Mouse (Mus musculus): ENCODE measurements around the gene Fastkd1. TPM values are rescaled to one million over a fixed set of nuclear protein-coding genes. Genes with fewer than 3 reads are reported as not detected.
A peak's percentile ranks its signal among the peaks of the same experiment; 100 is the strongest.

Fastkd1 gene
- polyA plus RNA-seq, 1 experiment, result 4.7 TPM

GRCm38 (mm10) chr2:69722273-69722649 is 8.9 kb upstream of the Fastkd1 start, which contains the start of gene Ppig:
TSS of gene Ppig (plus strand) at chr2:69722545.
- Histone ChIP-seq H3K4me3 (ENCODE audit: insufficient read depth, poor library complexity, severe bottlenecking) (peak within 1 kb of the TSS; percentile 92), H3K79me3 (ENCODE audit: low read depth) (peaks cover 37% of the 10 kb centered on the region), H3ac (ENCODE audit: control insufficient read depth, insufficient read length, low read depth) (peak within 1 kb of the TSS; percentile 95), H3K36me3 (ENCODE audit: control insufficient read depth, insufficient read depth) (peaks cover 11% of the 10 kb centered on the region), H3K79me2 (ENCODE audit: control insufficient read depth, insufficient read depth) (peaks cover 46% of the 10 kb centered on the region), H3K27me3 (ENCODE audit: control insufficient read depth, insufficient read depth, insufficient read length) (no peaks in the 10 kb centered on the region)
- TF ChIP-seq FOSL1 (IDR thresholded peaks at IDR 0.05; ENCODE audit: insufficient read depth, low read length, poor library complexity, severe bottlenecking) (no peak), MYOD1 (IDR thresholded peaks at IDR 0.05; ENCODE audit: control insufficient read depth, insufficient read length, low read depth) (no peak), CEBPB (IDR thresholded peaks at IDR 0.05; ENCODE audit: low read depth) (no peak), MAX (IDR thresholded peaks at IDR 0.05) (no peak), CTCF (IDR thresholded peaks at IDR 0.05; ENCODE audit: control insufficient read depth, insufficient read depth, insufficient read length) (no peak), MYOG (IDR thresholded peaks at IDR 0.05; ENCODE audit: control insufficient read depth, extremely low read depth, insufficient read length) (no peak), USF1 (IDR thresholded peaks at IDR 0.05; ENCODE audit: low read depth) (no peak)

- H3ac ChIP-seq (ENCODE audit: control insufficient read depth, insufficient read length, low read depth), result no peak overlapping the region
- H3K36me3 ChIP-seq (ENCODE audit: control insufficient read depth, insufficient read depth), result no peaks in the 10 kb centered on the region
- peaks cover 10% of the 10 kb centered on the region for H3K79me3 ChIP-seq (ENCODE audit: low read depth)
- H3K79me2 ChIP-seq (ENCODE audit: control insufficient read depth, insufficient read depth), result peaks cover 16% of the 10 kb centered on the region
- no peak overlapping the region for H3K4me3 ChIP-seq (ENCODE audit: insufficient read depth, poor library complexity, severe bottlenecking)
- no peaks in the 10 kb centered on the region for H3K27me3 ChIP-seq (ENCODE audit: control insufficient read depth, insufficient read depth, insufficient read length)
- no peak for TF ChIP-seq MYOG (IDR thresholded peaks at IDR 0.05; ENCODE audit: control insufficient read depth, extremely low read depth, insufficient read length)
- TF ChIP-seq MAX (IDR thresholded peaks at IDR 0.05), result no peak
- no peak for TF ChIP-seq USF1 (IDR thresholded peaks at IDR 0.05; ENCODE audit: low read depth)
- TF ChIP-seq MYOD1 (IDR thresholded peaks at IDR 0.05; ENCODE audit: control insufficient read depth, insufficient read length, low read depth), result no peak
- TF ChIP-seq CTCF (IDR thresholded peaks at IDR 0.05; ENCODE audit: control insufficient read depth, insufficient read depth, insufficient read length), result no peak
- TF ChIP-seq FOSL1 (IDR thresholded peaks at IDR 0.05; ENCODE audit: insufficient read depth, low read length, poor library complexity, severe bottlenecking), result no peak
- no peak for TF ChIP-seq CEBPB (IDR thresholded peaks at IDR 0.05; ENCODE audit: low read depth)
These were observed 5.8 kb upstream of the Fastkd1 start for GRCm38 (mm10) chr2:69719121-69719520.

GRCm38 (mm10) chr2:69716483-69716882 is 3.2 kb upstream of the Fastkd1 start:
- Histone ChIP-seq H3ac (ENCODE audit: control insufficient read depth, insufficient read length, low read depth) (no peak overlapping the region), H3K79me2 (ENCODE audit: control insufficient read depth, insufficient read depth) (peaks cover 12% of the 10 kb centered on the region), H3K27me3 (ENCODE audit: control insufficient read depth, insufficient read depth, insufficient read length) (no peaks in the 10 kb centered on the region), H3K4me3 (ENCODE audit: insufficient read depth, poor library complexity, severe bottlenecking) (no peak overlapping the region), H3K79me3 (ENCODE audit: low read depth) (peaks cover 2% of the 10 kb centered on the region), H3K36me3 (ENCODE audit: control insufficient read depth, insufficient read depth) (no peaks in the 10 kb centered on the region)
- no peak for TF ChIP-seq MYOG (IDR thresholded peaks at IDR 0.05; ENCODE audit: control insufficient read depth, extremely low read depth, insufficient read length)
- no peak for TF ChIP-seq CEBPB (IDR thresholded peaks at IDR 0.05; ENCODE audit: low read depth)
- TF ChIP-seq USF1 (IDR thresholded peaks at IDR 0.05; ENCODE audit: low read depth), result no peak
- no peak for TF ChIP-seq MAX (IDR thresholded peaks at IDR 0.05)
- no peak for TF ChIP-seq MYOD1 (IDR thresholded peaks at IDR 0.05; ENCODE audit: control insufficient read depth, insufficient read length, low read depth)

GRCm38 (mm10) chr2:69714126-69714525 is 810 bp upstream of the Fastkd1 start:
- H3K79me3 ChIP-seq (ENCODE audit: low read depth), result peaks cover 2% of the 10 kb centered on the region
- H3ac ChIP-seq (ENCODE audit: control insufficient read depth, insufficient read length, low read depth), result no peak overlapping the region
- H3K27me3 ChIP-seq (ENCODE audit: control insufficient read depth, insufficient read depth, insufficient read length), result no peaks in the 10 kb centered on the region
- no peaks in the 10 kb centered on the region for H3K36me3 ChIP-seq (ENCODE audit: control insufficient read depth, insufficient read depth)
- no peak overlapping the region for H3K4me3 ChIP-seq (ENCODE audit: insufficient read depth, poor library complexity, severe bottlenecking)
- H3K79me2 ChIP-seq (ENCODE audit: control insufficient read depth, insufficient read depth), result peaks cover 12% of the 10 kb centered on the region
- TF ChIP-seq FOSL1 (IDR thresholded peaks at IDR 0.05; ENCODE audit: insufficient read depth, low read length, poor library complexity, severe bottlenecking) (no peak), CEBPB (IDR thresholded peaks at IDR 0.05; ENCODE audit: low read depth) (no peak), MYOD1 (IDR thresholded peaks at IDR 0.05; ENCODE audit: control insufficient read depth, insufficient read length, low read depth) (no peak), CTCF (IDR thresholded peaks at IDR 0.05; ENCODE audit: control insufficient read depth, insufficient read depth, insufficient read length) (no peak)

- H3K79me2 ChIP-seq (ENCODE audit: control insufficient read depth, insufficient read depth), result peaks cover 12% of the 10 kb centered on the region
- no peak overlapping the region for H3K4me3 ChIP-seq (ENCODE audit: insufficient read depth, poor library complexity, severe bottlenecking)
- TF ChIP-seq CTCF (IDR thresholded peaks at IDR 0.05; ENCODE audit: control insufficient read depth, insufficient read depth, insufficient read length), result no peak
- TF ChIP-seq USF1 (IDR thresholded peaks at IDR 0.05; ENCODE audit: low read depth), result no peak
- no peak for TF ChIP-seq CEBPB (IDR thresholded peaks at IDR 0.05; ENCODE audit: low read depth)
- TF ChIP-seq FOSL1 (IDR thresholded peaks at IDR 0.05; ENCODE audit: insufficient read depth, low read length, poor library complexity, severe bottlenecking), result no peak
- no peak for TF ChIP-seq MYOD1 (IDR thresholded peaks at IDR 0.05; ENCODE audit: control insufficient read depth, insufficient read length, low read depth)
- TF ChIP-seq MAX (IDR thresholded peaks at IDR 0.05), result no peak
- H3ac ChIP-seq (ENCODE audit: control insufficient read depth, insufficient read length, low read depth), result no peak overlapping the region
- H3K79me3 ChIP-seq (ENCODE audit: low read depth), result peaks cover 2% of the 10 kb centered on the region
- H3K27me3 ChIP-seq (ENCODE audit: control insufficient read depth, insufficient read depth, insufficient read length), result no peaks in the 10 kb centered on the region
- H3K36me3 ChIP-seq (ENCODE audit: control insufficient read depth, insufficient read depth), result no peaks in the 10 kb centered on the region
These were observed 304 bp upstream of the Fastkd1 start for GRCm38 (mm10) chr2:69713626-69714014.

- Histone ChIP-seq H3K79me3 (ENCODE audit: low read depth) (peaks cover 2% of the 10 kb centered on the region), H3K27me3 (ENCODE audit: control insufficient read depth, insufficient read depth, insufficient read length) (no peaks in the 10 kb centered on the region), H3K79me2 (ENCODE audit: control insufficient read depth, insufficient read depth) (peaks cover 12% of the 10 kb centered on the region), H3K36me3 (ENCODE audit: control insufficient read depth, insufficient read depth) (peaks cover 7% of the 10 kb centered on the region), H3ac (ENCODE audit: control insufficient read depth, insufficient read length, low read depth) (no peak overlapping the region), H3K4me3 (ENCODE audit: insufficient read depth, poor library complexity, severe bottlenecking) (no peak overlapping the region)
- TF ChIP-seq MYOG (IDR thresholded peaks at IDR 0.05; ENCODE audit: control insufficient read depth, extremely low read depth, insufficient read length) (no peak), USF1 (IDR thresholded peaks at IDR 0.05; ENCODE audit: low read depth) (no peak), CEBPB (IDR thresholded peaks at IDR 0.05; ENCODE audit: low read depth) (no peak), MYOD1 (IDR thresholded peaks at IDR 0.05; ENCODE audit: control insufficient read depth, insufficient read length, low read depth) (no peak), MAX (IDR thresholded peaks at IDR 0.05) (no peak), CTCF (IDR thresholded peaks at IDR 0.05; ENCODE audit: control insufficient read depth, insufficient read depth, insufficient read length) (no peak), FOSL1 (IDR thresholded peaks at IDR 0.05; ENCODE audit: insufficient read depth, low read length, poor library complexity, severe bottlenecking) (no peak)
These were observed 1.1 kb downstream of the Fastkd1 start for GRCm38 (mm10) chr2:69712171-69712570.
